Mouse (Mus musculus) forebrain, embryonic 16.5 days (tissue): Measurements from ENCODE around the gene Strbp. TPM values are rescaled to one million over a fixed set of nuclear protein-coding genes. Genes with fewer than 3 reads are reported as not detected.
"Not testable (repeated sequence)": the region's sequence is repeated elsewhere in the genome, so short reads cannot be mapped to it uniquely, and the experiment has no call there.

ENCODE experiments used
- ATAC-seq: fragments of 200-750 bp; cut with Nextera tagmentation; 2 replicates; pipeline ENCODE4 v1.8.0; 2017; ENCODE audit warnings: mild to moderate bottlenecking, moderate library complexity
- H3K27ac ChIP-seq: fragments of 300-500 bp; sonication (generic); 2 replicates; pipeline ENCODE4 v1.5.1; 2014; ENCODE audit warnings: low read length, control low read depth
- H3K27me3 ChIP-seq: fragments of 300-500 bp; sonication (generic); replicated peaks from 2 replicates; pipeline ENCODE4 v1.6.1; 2014; ENCODE audit warnings: low read length; ENCODE audit not compliant: control insufficient read depth, insufficient read depth
- H3K36me3 ChIP-seq: fragments of 300-500 bp; sonication (generic); 2 replicates; pipeline ENCODE4 v1.6.1; 2014; ENCODE audit not compliant: control insufficient read depth, insufficient read depth
- H3K4me1 ChIP-seq: fragments of 300-500 bp; sonication (generic); replicated peaks from 2 replicates; pipeline ENCODE4 v1.6.1; 2014; ENCODE audit warnings: low read length; ENCODE audit not compliant: control insufficient read depth, insufficient read depth
- H3K4me2 ChIP-seq: fragments of 300-500 bp; sonication (generic); 2 replicates; pipeline ENCODE4 v1.6.1; 2014; ENCODE audit warnings: mild to moderate bottlenecking, low read length, control low read depth
- H3K4me3 ChIP-seq: fragments of 300-500 bp; sonication (generic); replicated peaks from 2 replicates; pipeline ENCODE4 v1.5.1; 2014; ENCODE audit warnings: mild to moderate bottlenecking, low read length, control low read depth
- H3K9ac ChIP-seq: fragments of 300-500 bp; sonication (generic); replicated peaks from 2 replicates; pipeline ENCODE4 v1.6.1; 2014; ENCODE audit warnings: low read depth, low read length, control low read depth
- H3K9me3 ChIP-seq: fragments of 300-500 bp; sonication (generic); 2 replicates; pipeline ENCODE4 v1.6.1; 2016; ENCODE audit warnings: low read length; ENCODE audit not compliant: control insufficient read depth
- WGBS: fragments of 180-500 bp; shearing (Covaris S2); extraction: QIAGEN DNeasy Blood & Tissue Kit; methylation state at CpG from one replicate; pipeline ENCODE4 v1.1.7; 2014; 5-methylcytosine and 5-hydroxymethylcytosine counted together
- polyA plus RNA-seq: library from polyadenylated mRNA; unstranded; fragments of >200 nt; fragmentation: Nextera tagmentation; extraction: Ambion mirVana; gene quantifications from 2 replicates; pipeline ENCODE4 v1.2.1, GENCODE M21; 2015

Strbp gene
- polyA plus RNA-seq, 1 experiment from 2014 or later, result 111 TPM

DNA sequence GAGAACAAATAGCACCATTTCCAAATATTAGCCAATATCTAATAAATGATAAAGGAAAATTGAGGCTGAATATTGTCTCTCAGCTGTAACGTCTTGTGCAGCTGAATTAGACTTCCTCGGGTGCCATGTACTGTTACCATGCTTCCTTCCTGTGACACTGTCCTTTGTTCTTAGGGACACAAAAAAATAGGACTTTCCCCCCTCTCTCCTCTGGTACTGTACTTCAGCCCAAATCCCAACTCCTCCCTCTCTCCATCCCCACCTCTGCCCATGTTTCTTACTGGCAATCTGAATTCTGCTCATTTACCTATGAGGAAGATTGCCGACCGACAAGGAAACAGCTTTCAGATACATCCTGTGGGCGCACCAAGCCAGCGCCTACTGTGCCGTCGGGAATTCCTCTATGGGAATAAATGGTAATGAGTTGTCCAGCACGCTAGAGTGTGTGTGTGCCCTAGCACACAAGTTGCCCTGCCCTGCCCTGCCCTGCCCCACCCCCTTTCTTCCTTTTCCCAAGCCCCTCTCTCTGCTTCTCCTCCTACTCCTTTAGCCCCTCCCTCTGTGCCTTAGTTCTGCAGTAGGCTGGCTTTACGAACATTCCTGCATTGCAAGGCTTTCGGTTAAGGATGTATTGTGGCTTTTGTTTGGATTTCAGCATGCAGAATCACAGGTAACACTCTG, 187.5 kb downstream of the Strbp start, which contains the start of gene Gpr21:
TSS of gene Gpr21 (plus strand) at position 303 of the 681 bp plus-strand sequence.
- peaks cover 10% of the 10 kb centered on the region for H3K36me3 ChIP-seq
- peaks cover 23% of the 10 kb centered on the region for H3K4me1 ChIP-seq
- peak within 1 kb of the TSS; percentile 57 for H3K4me2 ChIP-seq
- ATAC-seq, result peak; percentile 87
- H3K27me3 ChIP-seq, result no peaks in the 10 kb centered on the region
- H3K9me3 ChIP-seq, result no peaks in the 10 kb centered on the region
- H3K4me3 ChIP-seq, result peak within 1 kb of the TSS; percentile 45
- peak within 1 kb of the TSS; percentile 59 for H3K9ac ChIP-seq
- H3K27ac ChIP-seq, result peak within 1 kb of the TSS; percentile 89
- 17% methylated on average over 11 of the region's 11 CpGs for WGBS

DNA sequence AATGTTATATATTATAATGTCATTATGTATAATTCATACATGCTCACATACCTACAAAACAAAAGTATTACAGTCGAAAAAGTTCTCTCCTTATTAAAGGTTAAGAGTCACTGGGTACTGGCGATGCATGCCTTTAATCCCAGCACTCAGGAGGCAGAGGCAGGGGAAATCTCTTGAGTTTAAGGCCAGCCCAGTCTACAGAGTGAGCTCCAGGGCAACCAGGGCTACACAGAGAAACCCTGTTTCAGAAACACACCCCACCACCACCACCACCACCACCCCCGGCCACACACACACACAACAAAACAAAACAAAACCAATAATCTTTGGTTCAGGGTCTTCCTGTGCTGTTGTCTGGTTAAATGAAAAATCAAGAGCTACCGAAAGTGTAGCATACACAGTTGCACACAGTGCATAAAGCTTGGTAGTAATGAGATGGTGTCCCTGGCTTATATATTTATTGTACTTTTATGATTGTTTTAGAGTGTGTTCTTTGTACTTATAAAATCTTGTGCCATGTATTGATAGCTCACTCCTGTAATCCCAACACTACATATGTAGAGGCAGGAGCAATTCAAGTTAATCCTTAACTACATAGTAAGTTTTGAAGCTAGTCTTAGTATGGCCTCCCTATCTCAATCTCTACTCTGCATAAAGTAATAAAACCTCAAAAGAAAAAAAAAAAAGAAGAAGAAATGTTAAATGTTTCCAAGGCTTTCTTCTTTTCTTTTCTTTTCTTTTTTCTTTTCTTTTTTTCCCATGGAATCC, 192.3 kb downstream of the Strbp start:
- Histone ChIP-seq H3K36me3 (peaks cover 10% of the 10 kb centered on the region), H3K4me1 (peaks cover 5% of the 10 kb centered on the region; the same call in 1 of the 2 replicates), H3K9me3 (no peaks in the 10 kb centered on the region), H3K4me3 (no peak overlapping the region), H3K27ac (no peak overlapping the region), H3K4me2 (no peak overlapping the region), H3K27me3 (no peaks in the 10 kb centered on the region), H3K9ac (no peak overlapping the region)
- WGBS, result 94% methylated on average over 4 of the region's 4 CpGs
- ATAC-seq, result no peak

DNA sequence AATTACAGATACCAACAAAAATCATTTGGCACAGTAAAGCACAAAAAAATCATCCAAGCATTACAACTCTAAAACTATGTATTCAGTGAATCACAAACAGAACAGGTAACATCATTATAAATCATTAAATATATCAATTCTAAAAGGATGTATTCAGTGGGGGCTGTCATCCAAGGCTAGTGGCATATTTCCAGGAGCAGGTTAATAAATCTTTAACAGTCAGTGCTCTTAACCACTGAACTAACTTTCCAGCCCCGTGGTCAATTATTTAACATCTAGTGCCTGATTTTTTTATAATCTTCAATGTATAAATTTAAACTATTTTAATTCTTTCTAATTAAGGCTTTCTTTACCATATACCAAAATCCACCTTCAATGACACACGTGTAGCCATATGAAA, 197.8 kb downstream of the Strbp start:
- 93% methylated on average over 2 of the region's 2 CpGs for WGBS
- H3K9me3 ChIP-seq, result not testable (repeated sequence)
- peaks cover 13% of the 10 kb centered on the region for H3K36me3 ChIP-seq

DNA sequence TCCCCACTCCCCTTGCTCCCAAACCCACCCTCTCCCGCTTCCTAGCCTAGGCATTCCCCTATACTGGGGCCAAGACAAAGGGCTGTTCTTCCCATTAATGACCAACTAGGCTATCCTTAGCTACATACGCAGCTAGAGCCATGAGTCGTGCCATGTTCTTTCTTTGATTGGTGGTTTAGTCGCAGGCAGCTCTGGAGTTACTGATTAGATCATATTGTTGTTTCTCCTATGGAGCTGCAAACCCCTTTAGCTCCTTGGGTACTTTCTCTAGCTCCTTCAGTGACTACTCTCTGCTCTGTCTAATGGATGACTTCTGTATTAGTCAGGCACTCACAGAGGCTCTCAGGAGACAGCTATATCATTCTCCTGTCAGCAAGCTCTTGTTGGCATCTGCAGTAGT, 206.3 kb downstream of the Strbp start:
- no peaks in the 10 kb centered on the region for H3K4me1 ChIP-seq
- ATAC-seq, result no peak
- H3K4me2 ChIP-seq, result no peak overlapping the region
- H3K4me3 ChIP-seq, result no peak overlapping the region
- H3K27me3 ChIP-seq, result no peaks in the 10 kb centered on the region
- H3K9ac ChIP-seq, result no peak overlapping the region
- peaks cover 14% of the 10 kb centered on the region for H3K36me3 ChIP-seq
- no peaks in the 10 kb centered on the region for H3K9me3 ChIP-seq
- 93% methylated on average over 4 of the region's 4 CpGs for WGBS
- H3K27ac ChIP-seq, result no peak overlapping the region

More for the DNA sequence above, 197.8 kb downstream of the Strbp start:
- not testable (repeated sequence) for H3K27me3 ChIP-seq, H3K4me2 ChIP-seq, H3K4me1 ChIP-seq, ATAC-seq, H3K4me3 ChIP-seq, H3K9ac ChIP-seq, H3K27ac ChIP-seq

DNA sequence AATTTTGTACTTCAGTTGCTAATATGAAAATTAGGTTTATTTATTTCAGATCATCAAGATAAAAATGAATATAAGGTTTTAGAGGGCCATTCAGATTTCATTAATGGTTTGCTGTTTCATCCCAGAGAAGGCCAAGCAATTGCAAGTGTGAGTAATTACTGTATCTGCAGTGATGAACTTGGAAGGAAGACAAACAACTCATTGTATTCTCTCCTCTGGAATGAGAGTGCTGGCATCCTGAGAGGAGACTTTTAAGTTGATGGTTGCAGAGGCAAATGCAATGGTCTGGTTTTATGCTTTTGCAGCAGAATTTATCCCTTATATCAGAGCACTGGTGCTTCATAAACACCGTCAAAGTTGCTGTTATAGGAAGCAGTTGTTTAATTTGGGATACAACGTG, 214.7 kb downstream of the Strbp start:
- Histone ChIP-seq H3K36me3 (peaks cover 27% of the 10 kb centered on the region), H3K9ac (no peak overlapping the region), H3K27ac (no peak overlapping the region), H3K4me2 (no peak overlapping the region), H3K27me3 (no peaks in the 10 kb centered on the region), H3K9me3 (no peaks in the 10 kb centered on the region), H3K4me1 (no peaks in the 10 kb centered on the region), H3K4me3 (no peak overlapping the region)
- 90% methylated on average over 2 of the region's 2 CpGs for WGBS
- no peak for ATAC-seq

- Histone ChIP-seq H3K27me3 (no peaks in the 10 kb centered on the region), H3K27ac (no peak overlapping the region), H3K4me1 (no peaks in the 10 kb centered on the region), H3K9ac (no peak overlapping the region), H3K4me3 (no peak overlapping the region), H3K9me3 (no peaks in the 10 kb centered on the region), H3K36me3 (peaks cover 21% of the 10 kb centered on the region), H3K4me2 (no peak overlapping the region)
- ATAC-seq, result no peak
These were observed 217.3 kb downstream of the Strbp start for GRCm38 (mm10) chr2:37486408-37486807.

GRCm38 (mm10) chr2:37485370-37485769, 218.3 kb downstream of the Strbp start:
- H3K9me3 ChIP-seq, result no peaks in the 10 kb centered on the region
- no peak for ATAC-seq
- 92% methylated on average over 1 of the region's 1 CpGs for WGBS
- no peaks in the 10 kb centered on the region for H3K27me3 ChIP-seq
- no peaks in the 10 kb centered on the region for H3K4me1 ChIP-seq
- no peak overlapping the region for H3K9ac ChIP-seq
- H3K4me2 ChIP-seq, result no peak overlapping the region
- H3K27ac ChIP-seq, result no peak overlapping the region
- peaks cover 21% of the 10 kb centered on the region for H3K36me3 ChIP-seq
- no peak overlapping the region for H3K4me3 ChIP-seq

DNA sequence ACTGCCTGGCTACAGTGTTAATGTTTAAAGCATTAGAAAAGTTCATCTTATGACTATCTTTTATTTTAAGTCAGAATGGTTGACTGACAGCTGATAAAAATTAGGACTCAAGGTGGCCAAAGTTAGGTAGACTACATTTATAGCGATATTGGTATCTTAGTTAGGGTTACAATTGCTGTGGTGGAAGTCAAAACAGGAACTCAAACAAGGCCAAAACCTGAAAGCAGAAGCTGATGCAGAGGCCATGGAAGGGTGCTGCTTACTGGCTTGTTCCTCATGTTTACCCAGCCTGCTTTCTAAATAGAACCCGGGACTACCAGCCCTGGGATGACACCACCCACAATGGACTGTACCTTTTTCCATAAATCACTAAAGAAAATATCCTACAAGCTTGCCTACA, 219.5 kb downstream of the Strbp start:
- Histone ChIP-seq H3K27ac (no peak overlapping the region), H3K9me3 (no peaks in the 10 kb centered on the region), H3K4me3 (no peak overlapping the region), H3K4me2 (no peak overlapping the region), H3K9ac (no peak overlapping the region), H3K4me1 (no peaks in the 10 kb centered on the region), H3K27me3 (no peaks in the 10 kb centered on the region), H3K36me3 (peaks cover 15% of the 10 kb centered on the region)
- ATAC-seq, result no peak
- 94% methylated on average over 2 of the region's 2 CpGs for WGBS

DNA sequence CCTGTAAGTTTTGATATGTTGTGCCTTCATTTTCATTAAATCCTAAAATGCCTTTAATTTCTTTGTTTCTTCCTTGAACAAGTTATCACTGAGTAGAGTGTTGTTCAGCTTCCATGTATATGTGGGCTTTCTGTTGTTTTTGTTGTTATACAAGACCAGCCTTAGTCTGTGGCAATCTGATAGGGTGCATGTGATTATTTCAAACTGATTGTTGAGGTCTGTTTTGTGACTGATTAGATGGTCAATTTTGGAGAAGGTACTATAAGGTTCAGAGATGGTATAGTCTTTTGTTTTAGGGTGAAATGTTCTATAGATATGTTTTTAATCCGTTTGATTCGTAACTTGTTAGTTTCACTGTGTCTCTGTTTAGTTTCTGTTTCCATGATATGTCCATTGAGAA, 223.6 kb downstream of the Strbp start:
- Histone ChIP-seq H3K4me2 (no peak overlapping the region), H3K9me3 (no peaks in the 10 kb centered on the region), H3K9ac (no peak overlapping the region), H3K4me3 (no peak overlapping the region), H3K4me1 (no peaks in the 10 kb centered on the region), H3K27ac (no peak overlapping the region), H3K27me3 (no peaks in the 10 kb centered on the region), H3K36me3 (peaks cover 10% of the 10 kb centered on the region)
- WGBS, result 97% methylated on average over 2 of the region's 2 CpGs
- ATAC-seq, result no peak
